Mouse (Mus musculus): ENCODE measurements at regions not wholly inside any gene's neighbourhood (a gene's known extent, or its start where the extent isn't known, plus 50 kb on each side); places are given as distances from the start of the nearest gene placed in this dataset.

- TF ChIP-seq CTCF (IDR thresholded peaks at IDR 0.05; ENCODE audit: borderline replicate concordance, insufficient read depth, low read length) (no peak), POLR2A (IDR thresholded peaks at IDR 0.05; ENCODE audit: low read depth, low read length) (no peak)
Observed at GRCm38 (mm10) chr10:125610353-125610752, 221.1 kb upstream of the Slc16a7 start.

Measured in embryonic fibroblast, embryonic 13.5 days (primary cell).